Mouse (Mus musculus): Measurements from ENCODE around the gene Tex48. TPM values are rescaled to one million over a fixed set of nuclear protein-coding genes. Genes with fewer than 3 reads are reported as not detected.

The Tex48 gene
- polyA plus RNA-seq, 1 experiment = not detected

DNA sequence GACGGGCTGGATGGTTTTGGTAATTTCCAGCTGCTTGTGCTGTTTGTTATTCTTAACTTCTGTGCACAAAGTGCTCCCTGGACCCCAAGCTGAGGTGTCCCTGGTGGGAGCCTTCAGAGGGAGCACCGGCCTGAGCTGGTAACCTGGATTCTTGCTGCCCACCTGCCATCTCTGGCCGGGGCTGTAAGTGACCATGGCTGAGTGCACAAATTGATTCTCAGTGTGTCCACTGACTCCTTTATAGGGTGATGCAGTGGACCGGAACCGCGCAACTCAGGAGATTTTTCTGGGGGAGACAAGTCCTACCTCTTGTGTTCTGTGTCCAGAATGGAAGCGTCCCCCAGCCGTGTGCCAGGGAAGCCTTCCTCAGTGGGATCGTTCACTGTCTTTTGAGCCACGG lies 37.0 kb downstream of the Tex48 start:
- TF ChIP-seq MYOG (IDR thresholded peaks at IDR 0.05; ENCODE audit: control insufficient read depth in 1 of 3, insufficient read depth in 1 of 3, insufficient read length in 2 of 3, low read depth in 2 of 3) (no peak), USF1 (IDR thresholded peaks at IDR 0.05; ENCODE audit: low read depth) (no peak), REST (IDR thresholded peaks at IDR 0.05; ENCODE audit: insufficient read depth, insufficient read length) (no peak), TCF3 (IDR thresholded peaks at IDR 0.05; ENCODE audit: insufficient read length, low read depth) (no peak), TCF12 (IDR thresholded peaks at IDR 0.05; ENCODE audit: insufficient read depth, poor library complexity, severe bottlenecking) (no peak)

GRCm38 (mm10) chr4:63582580-63582979 lies 39.6 kb downstream of the Tex48 start:
- H3ac ChIP-seq (ENCODE audit: control insufficient read depth, insufficient read length) = no peak overlapping the region
- no peak overlapping the region for H3K4me2 ChIP-seq (ENCODE audit: low read depth)
- H3K27me3 ChIP-seq (ENCODE audit: control insufficient read depth, insufficient read depth, insufficient read length) = no peaks in the 10 kb centered on the region
- TF ChIP-seq SRF (IDR thresholded peaks at IDR 0.05; ENCODE audit: control insufficient read depth, insufficient read length, low read depth) (no peak), CEBPB (IDR thresholded peaks at IDR 0.05; ENCODE audit: insufficient read depth, poor library complexity, severe bottlenecking) (no peak), POLR2AphosphoS2 (IDR thresholded peaks at IDR 0.05; ENCODE audit: insufficient read length, low read depth) (no peak), REST (IDR thresholded peaks at IDR 0.05; ENCODE audit: insufficient read depth, insufficient read length) (no peak), MYOD1 (IDR thresholded peaks at IDR 0.05; ENCODE audit: control insufficient read depth in 1 of 3, insufficient read length in 2 of 3, low read depth in 2 of 3) (no peak), E2F4 (IDR thresholded peaks at IDR 0.05; ENCODE audit: insufficient read depth) (no peak), MYOG (IDR thresholded peaks at IDR 0.05; ENCODE audit: control insufficient read depth in 1 of 3, insufficient read depth in 1 of 3, insufficient read length in 2 of 3, low read depth in 2 of 3) (no peak), TCF3 (IDR thresholded peaks at IDR 0.05; ENCODE audit: insufficient read length, low read depth) (no peak), MAX (IDR thresholded peaks at IDR 0.05; ENCODE audit: low read depth) (no peak), USF1 (IDR thresholded peaks at IDR 0.05; ENCODE audit: low read depth) (no peak), POLR2A (IDR thresholded peaks at IDR 0.05; ENCODE audit: insufficient read length, low read depth) (no peak), TCF12 (IDR thresholded peaks at IDR 0.05; ENCODE audit: insufficient read depth, poor library complexity, severe bottlenecking) (no peak)
- no peak overlapping the region for H3K4me3 ChIP-seq
- peaks cover 33% of the 10 kb centered on the region for H3K36me3 ChIP-seq (ENCODE audit: control insufficient read depth, insufficient read depth)
- H3K79me2 ChIP-seq (ENCODE audit: control insufficient read depth, insufficient read depth) = no peaks in the 10 kb centered on the region

More for the DNA sequence above, 37.0 kb downstream of the Tex48 start:
- Histone ChIP-seq H3K4me3 (no peak overlapping the region), H3ac (ENCODE audit: control insufficient read depth, insufficient read length) (no peak overlapping the region), H3K79me2 (ENCODE audit: control insufficient read depth, insufficient read depth) (no peaks in the 10 kb centered on the region), H3K27me3 (ENCODE audit: control insufficient read depth, insufficient read depth, insufficient read length) (no peaks in the 10 kb centered on the region), H3K36me3 (ENCODE audit: control insufficient read depth, insufficient read depth) (peaks cover 27% of the 10 kb centered on the region), H3K4me2 (ENCODE audit: low read depth) (no peak overlapping the region)

GRCm38 (mm10) chr4:63580078-63580477 lies 42.1 kb downstream of the Tex48 start:
- no peaks in the 10 kb centered on the region for H3K79me2 ChIP-seq (ENCODE audit: control insufficient read depth, insufficient read depth)
- H3K4me3 ChIP-seq = no peak overlapping the region
- TF ChIP-seq TCF3 (IDR thresholded peaks at IDR 0.05; ENCODE audit: insufficient read length, low read depth) = no peak
- no peak for TF ChIP-seq REST (IDR thresholded peaks at IDR 0.05; ENCODE audit: insufficient read depth, insufficient read length)
- no peak for TF ChIP-seq CEBPB (IDR thresholded peaks at IDR 0.05; ENCODE audit: insufficient read depth, poor library complexity, severe bottlenecking)
- no peak for TF ChIP-seq USF1 (IDR thresholded peaks at IDR 0.05; ENCODE audit: low read depth)
- no peak for TF ChIP-seq SRF (IDR thresholded peaks at IDR 0.05; ENCODE audit: control insufficient read depth, insufficient read length, low read depth)
- TF ChIP-seq E2F4 (IDR thresholded peaks at IDR 0.05; ENCODE audit: insufficient read depth) = no peak
- no peaks in the 10 kb centered on the region for H3K27me3 ChIP-seq (ENCODE audit: control insufficient read depth, insufficient read depth, insufficient read length)
- H3ac ChIP-seq (ENCODE audit: control insufficient read depth, insufficient read length) = no peak overlapping the region
- H3K36me3 ChIP-seq (ENCODE audit: control insufficient read depth, insufficient read depth) = peaks cover 33% of the 10 kb centered on the region
- H3K4me2 ChIP-seq (ENCODE audit: low read depth) = no peak overlapping the region

- Histone ChIP-seq H3K36me3 (ENCODE audit: control insufficient read depth, insufficient read depth) (peaks cover 31% of the 10 kb centered on the region), H3K4me3 (no peak overlapping the region), H3ac (ENCODE audit: control insufficient read depth, insufficient read length) (no peak overlapping the region), H3K4me2 (ENCODE audit: low read depth) (no peak overlapping the region), H3K27me3 (ENCODE audit: control insufficient read depth, insufficient read depth, insufficient read length) (no peaks in the 10 kb centered on the region), H3K79me2 (ENCODE audit: control insufficient read depth, insufficient read depth) (no peaks in the 10 kb centered on the region)
- TF ChIP-seq POLR2AphosphoS2 (IDR thresholded peaks at IDR 0.05; ENCODE audit: insufficient read length, low read depth) = no peak
- no peak for TF ChIP-seq MAX (IDR thresholded peaks at IDR 0.05; ENCODE audit: low read depth)
- TF ChIP-seq MYOD1 (IDR thresholded peaks at IDR 0.05; ENCODE audit: control insufficient read depth in 1 of 3, insufficient read length in 2 of 3, low read depth in 2 of 3) = no peak
- no peak for TF ChIP-seq USF1 (IDR thresholded peaks at IDR 0.05; ENCODE audit: low read depth)
- no peak for TF ChIP-seq SRF (IDR thresholded peaks at IDR 0.05; ENCODE audit: control insufficient read depth, insufficient read length, low read depth)
- no peak for TF ChIP-seq REST (IDR thresholded peaks at IDR 0.05; ENCODE audit: insufficient read depth, insufficient read length)
- TF ChIP-seq E2F4 (IDR thresholded peaks at IDR 0.05; ENCODE audit: insufficient read depth) = no peak
- no peak for TF ChIP-seq CEBPB (IDR thresholded peaks at IDR 0.05; ENCODE audit: insufficient read depth, poor library complexity, severe bottlenecking)
Observed at GRCm38 (mm10) chr4:63579649-63580048, 42.6 kb downstream of the Tex48 start.

GRCm38 (mm10) chr4:63572621-63573020 lies 49.6 kb downstream of the Tex48 start:
- no peak overlapping the region for H3K4me3 ChIP-seq
- no peaks in the 10 kb centered on the region for H3K79me2 ChIP-seq (ENCODE audit: control insufficient read depth, insufficient read depth)
- no peaks in the 10 kb centered on the region for H3K27me3 ChIP-seq (ENCODE audit: control insufficient read depth, insufficient read depth, insufficient read length)
- no peak overlapping the region for H3K4me2 ChIP-seq (ENCODE audit: low read depth)
- TF ChIP-seq MAX (IDR thresholded peaks at IDR 0.05; ENCODE audit: low read depth) (no peak), CEBPB (IDR thresholded peaks at IDR 0.05; ENCODE audit: insufficient read depth, poor library complexity, severe bottlenecking) (0 out of 2 replicates have a peak, but pooled peaks have one; percentile 45)
- H3ac ChIP-seq (ENCODE audit: control insufficient read depth, insufficient read length) = no peak overlapping the region
- peaks cover 45% of the 10 kb centered on the region for H3K36me3 ChIP-seq (ENCODE audit: control insufficient read depth, insufficient read depth)

Measured in myocyte (in vitro differentiated cells).